Mouse (Mus musculus): ENCODE measurements around the gene Slc7a15.
A peak's percentile ranks its signal among the peaks of the same experiment; 100 is the strongest.

The Slc7a15 gene

DNA sequence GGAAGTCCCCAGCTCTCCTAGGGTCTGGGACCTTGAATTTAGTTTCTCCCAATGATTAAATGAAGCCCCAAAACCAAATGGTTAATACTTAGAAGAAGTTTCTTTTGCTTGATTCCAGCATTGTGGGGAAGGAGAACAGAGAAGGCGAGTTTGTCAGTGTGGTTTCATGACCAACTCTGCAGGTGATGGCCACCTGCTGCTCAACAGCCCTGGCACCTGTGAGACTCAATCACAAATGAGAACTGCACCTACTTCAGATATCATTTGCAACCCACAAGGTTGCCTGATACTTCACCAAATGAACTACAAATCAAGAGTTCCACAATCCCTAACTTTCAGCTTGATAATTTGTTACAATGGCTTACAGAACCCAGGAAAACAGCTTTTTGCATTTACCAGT is 71.7 kb downstream of the Slc7a15 start:
- Histone ChIP-seq H3K9me3 (ENCODE audit: low read length) (no peaks in the 10 kb centered on the region), H3K4me1 (replicated peaks; ENCODE audit: low read depth, low read length) (peaks cover 19% of the 10 kb centered on the region), H3K4me3 (replicated peaks; ENCODE audit: low read length) (no peak overlapping the region), H3K36me3 (ENCODE audit: insufficient read depth, low read length) (no peaks in the 10 kb centered on the region), H3K27me3 (ENCODE audit: insufficient read depth, low read length) (no peaks in the 10 kb centered on the region)
- TF ChIP-seq POU5F1 (IDR thresholded peaks at IDR 0.05; ENCODE audit: borderline replicate concordance, low read length) (no peak), NANOG (IDR thresholded peaks at IDR 0.05; ENCODE audit: borderline replicate concordance, low read length) (no peak), CTCF (conservative IDR thresholded peaks at IDR 0.05; ENCODE audit: low read length) (no peak)

DNA sequence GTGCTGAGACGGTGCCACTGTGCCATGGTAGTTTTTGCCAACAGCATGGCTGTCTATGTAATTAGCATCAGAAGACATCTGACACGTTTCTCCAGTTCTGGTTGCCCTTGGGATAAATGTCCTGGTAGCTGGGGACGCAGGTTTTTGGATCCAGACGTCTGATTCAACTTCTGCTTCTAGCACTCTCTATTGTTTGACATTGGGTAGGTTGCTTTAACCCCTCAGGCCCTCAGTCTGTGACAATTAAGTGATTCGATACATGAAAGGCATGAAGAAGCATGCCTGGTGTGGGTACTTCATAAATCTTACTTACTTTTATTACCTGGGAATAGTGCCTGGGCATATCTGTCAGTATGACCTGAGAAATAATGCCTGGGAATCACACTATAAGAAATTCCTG is 74.8 kb downstream of the Slc7a15 start:
- no peaks in the 10 kb centered on the region for H3K9me3 ChIP-seq (ENCODE audit: low read length)
- no peak for TF ChIP-seq NANOG (IDR thresholded peaks at IDR 0.05; ENCODE audit: borderline replicate concordance, low read length)
- TF ChIP-seq POU5F1 (IDR thresholded peaks at IDR 0.05; ENCODE audit: borderline replicate concordance, low read length), result no peak
- TF ChIP-seq CTCF (conservative IDR thresholded peaks at IDR 0.05; ENCODE audit: low read length), result no peak
- H3K36me3 ChIP-seq (ENCODE audit: insufficient read depth, low read length), result no peaks in the 10 kb centered on the region
- no peaks in the 10 kb centered on the region for H3K27me3 ChIP-seq (ENCODE audit: insufficient read depth, low read length)
- H3K4me3 ChIP-seq (replicated peaks; ENCODE audit: low read length), result no peak overlapping the region
- H3K4me1 ChIP-seq (replicated peaks; ENCODE audit: low read depth, low read length), result peaks cover 49% of the 10 kb centered on the region

DNA sequence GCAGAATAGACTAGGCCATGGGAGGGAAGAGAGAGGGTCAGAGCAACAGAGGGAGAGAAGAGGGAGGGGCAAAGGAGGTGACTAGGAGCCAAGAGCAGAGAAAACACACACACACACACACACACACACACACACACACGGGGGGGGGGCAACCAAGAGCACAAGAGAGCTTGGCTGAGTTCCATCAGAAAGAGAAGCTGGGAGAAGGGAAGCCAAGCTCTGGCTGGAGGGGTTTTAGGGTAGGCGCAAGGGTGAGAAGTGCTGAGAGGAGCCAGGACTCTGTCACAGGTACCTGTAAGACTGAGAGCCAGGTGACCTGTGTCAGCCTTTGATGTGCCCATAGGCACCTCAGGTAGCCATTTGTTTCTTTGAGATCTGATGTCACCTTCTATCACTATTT is 76.2 kb downstream of the Slc7a15 start:
- H3K4me3 ChIP-seq (replicated peaks; ENCODE audit: low read length), result no peak overlapping the region
- no peaks in the 10 kb centered on the region for H3K27me3 ChIP-seq (ENCODE audit: insufficient read depth, low read length)
- no peaks in the 10 kb centered on the region for H3K9me3 ChIP-seq (ENCODE audit: low read length)
- no peaks in the 10 kb centered on the region for H3K36me3 ChIP-seq (ENCODE audit: insufficient read depth, low read length)
- TF ChIP-seq POU5F1 (IDR thresholded peaks at IDR 0.05; ENCODE audit: borderline replicate concordance, low read length) (no peak), NANOG (IDR thresholded peaks at IDR 0.05; ENCODE audit: borderline replicate concordance, low read length) (no peak), CTCF (conservative IDR thresholded peaks at IDR 0.05; ENCODE audit: low read length) (no peak)
- peaks cover 53% of the 10 kb centered on the region for H3K4me1 ChIP-seq (replicated peaks; ENCODE audit: low read depth, low read length)

GRCm38 (mm10) chr12:8521375-8522047 is 77.4 kb downstream of the Slc7a15 start:
- TF ChIP-seq NANOG (IDR thresholded peaks at IDR 0.05; ENCODE audit: borderline replicate concordance, low read length) (no peak), POU5F1 (IDR thresholded peaks at IDR 0.05; ENCODE audit: borderline replicate concordance, low read length) (no peak), CTCF (conservative IDR thresholded peaks at IDR 0.05; ENCODE audit: low read length) (no peak)
- Histone ChIP-seq H3K36me3 (ENCODE audit: insufficient read depth, low read length) (no peaks in the 10 kb centered on the region), H3K9me3 (ENCODE audit: low read length) (no peaks in the 10 kb centered on the region), H3K4me1 (replicated peaks; ENCODE audit: low read depth, low read length) (peaks cover 45% of the 10 kb centered on the region), H3K27me3 (ENCODE audit: insufficient read depth, low read length) (no peaks in the 10 kb centered on the region), H3K4me3 (replicated peaks; ENCODE audit: low read length) (peak overlapping the region; percentile 37; the same call in 1 of the 2 replicates)

DNA sequence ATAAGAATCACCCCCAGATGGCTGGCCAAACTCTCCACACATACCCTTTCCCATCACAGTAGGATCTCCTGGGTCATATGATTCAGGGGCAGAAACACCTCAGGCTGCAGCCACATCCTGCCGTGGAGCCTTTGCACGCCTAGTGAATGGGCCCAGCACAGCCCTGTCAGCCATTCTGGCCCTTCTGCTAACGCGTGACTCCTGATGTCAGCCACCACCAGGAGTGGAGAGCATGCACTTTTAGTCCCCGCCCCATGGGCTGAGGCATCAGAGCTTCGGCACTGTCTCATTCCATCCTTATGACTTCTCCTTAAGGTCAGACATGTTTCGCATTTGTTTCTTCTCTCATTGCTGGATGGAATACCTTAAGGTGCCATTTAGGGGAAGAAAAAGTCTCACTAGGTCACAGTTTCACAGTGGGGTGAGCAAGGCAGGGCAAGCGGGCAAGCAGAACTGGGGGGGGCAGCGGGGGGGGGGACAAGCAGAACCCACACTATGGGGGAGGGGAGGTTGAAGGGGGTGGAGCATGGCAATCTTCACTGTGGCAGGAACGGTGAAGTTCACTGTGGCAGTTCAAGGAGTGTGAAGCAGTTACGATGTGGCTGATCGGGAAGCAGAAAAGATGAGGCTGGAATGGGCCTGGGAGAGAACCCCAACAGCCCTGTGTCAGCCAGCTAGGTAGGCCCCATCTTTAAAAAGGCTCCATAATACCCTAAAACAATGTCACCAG is 79.3 kb downstream of the Slc7a15 start:
- peak overlapping the region; percentile 43 for H3K4me3 ChIP-seq (replicated peaks; ENCODE audit: low read length)
- TF ChIP-seq POU5F1 (IDR thresholded peaks at IDR 0.05; ENCODE audit: borderline replicate concordance, low read length), result no peak
- no peak for TF ChIP-seq CTCF (conservative IDR thresholded peaks at IDR 0.05; ENCODE audit: low read length)
- no peak for TF ChIP-seq NANOG (IDR thresholded peaks at IDR 0.05; ENCODE audit: borderline replicate concordance, low read length)
- no peaks in the 10 kb centered on the region for H3K27me3 ChIP-seq (ENCODE audit: insufficient read depth, low read length)

DNA sequence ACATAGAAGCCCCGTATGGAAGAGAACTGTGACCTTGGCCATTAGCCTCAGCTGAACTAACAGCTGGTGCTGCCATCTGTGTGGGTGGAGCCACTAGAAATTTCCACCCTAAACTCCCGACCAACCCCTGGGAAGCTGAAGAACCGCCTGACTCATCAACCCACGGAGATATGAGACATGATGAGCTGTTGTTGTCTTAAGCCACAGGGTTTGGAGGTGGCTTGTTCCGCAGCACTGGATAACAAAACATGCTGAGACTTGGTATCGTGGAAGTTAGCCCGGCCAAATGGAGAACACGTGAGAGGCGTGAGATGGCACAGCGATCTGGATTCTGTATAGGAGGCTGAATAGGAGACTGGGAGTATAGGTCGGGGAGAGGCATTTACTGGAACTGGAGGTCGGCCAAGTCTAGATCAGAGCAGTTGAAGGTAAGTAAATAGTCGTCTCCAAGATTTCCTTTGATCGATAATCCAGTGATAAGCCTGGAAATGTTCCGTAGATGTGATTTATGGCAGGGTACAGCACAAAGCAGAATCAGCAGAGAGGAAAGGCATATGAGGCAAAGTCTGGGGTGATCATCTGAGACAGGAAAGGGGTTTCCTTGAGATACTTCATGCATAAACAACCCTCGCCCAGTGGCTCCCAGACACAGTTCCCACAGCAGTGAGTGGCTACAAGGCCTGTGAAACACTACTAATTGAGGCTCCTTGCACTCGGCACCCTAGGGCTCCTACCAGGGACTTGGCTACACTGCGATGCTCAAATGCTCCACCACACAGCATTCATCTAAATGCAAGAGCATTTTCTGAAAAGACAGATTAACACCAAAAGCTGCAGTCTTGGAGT is 87.6 kb downstream of the Slc7a15 start:
- H3K4me1 ChIP-seq (replicated peaks; ENCODE audit: low read depth, low read length), result peaks cover 15% of the 10 kb centered on the region
- TF ChIP-seq POU5F1 (IDR thresholded peaks at IDR 0.05; ENCODE audit: borderline replicate concordance, low read length) (no peak), NANOG (IDR thresholded peaks at IDR 0.05; ENCODE audit: borderline replicate concordance, low read length) (no peak), CTCF (conservative IDR thresholded peaks at IDR 0.05; ENCODE audit: low read length) (no peak)
- H3K36me3 ChIP-seq (ENCODE audit: insufficient read depth, low read length), result no peaks in the 10 kb centered on the region
- H3K9me3 ChIP-seq (ENCODE audit: low read length), result no peaks in the 10 kb centered on the region
- no peak overlapping the region for H3K4me3 ChIP-seq (replicated peaks; ENCODE audit: low read length)
- 0 out of 2 replicates have a peak, but pooled peaks cover 3% of the 10 kb centered on the region for H3K27me3 ChIP-seq (ENCODE audit: insufficient read depth, low read length)

More for the DNA sequence above, 79.3 kb downstream of the Slc7a15 start:
- peaks cover 39% of the 10 kb centered on the region for H3K4me1 ChIP-seq (replicated peaks; ENCODE audit: low read depth, low read length)
- no peaks in the 10 kb centered on the region for H3K9me3 ChIP-seq (ENCODE audit: low read length)
- H3K36me3 ChIP-seq (ENCODE audit: insufficient read depth, low read length), result no peaks in the 10 kb centered on the region

GRCm38 (mm10) chr12:8510317-8510988 is 88.4 kb downstream of the Slc7a15 start:
- no peaks in the 10 kb centered on the region for H3K9me3 ChIP-seq (ENCODE audit: low read length)

More at GRCm38 (mm10) chr12:8510317-8510988, 88.4 kb downstream of the Slc7a15 start:
- Histone ChIP-seq H3K4me3 (replicated peaks; ENCODE audit: low read length) (no peak overlapping the region), H3K4me1 (replicated peaks; ENCODE audit: low read depth, low read length) (peaks cover 15% of the 10 kb centered on the region), H3K27me3 (ENCODE audit: insufficient read depth, low read length) (0 out of 2 replicates have a peak, but pooled peaks cover 3% of the 10 kb centered on the region), H3K36me3 (ENCODE audit: insufficient read depth, low read length) (no peaks in the 10 kb centered on the region)
- TF ChIP-seq POU5F1 (IDR thresholded peaks at IDR 0.05; ENCODE audit: borderline replicate concordance, low read length) (no peak), NANOG (IDR thresholded peaks at IDR 0.05; ENCODE audit: borderline replicate concordance, low read length) (no peak), CTCF (conservative IDR thresholded peaks at IDR 0.05; ENCODE audit: low read length) (no peak)

Data from E14TG2a.4 (cell line).